Mouse (Mus musculus): ENCODE measurements around the gene AI481877. TPM values are rescaled to one million over a fixed set of nuclear protein-coding genes. Genes with fewer than 3 reads are reported as not detected.

Gene AI481877
- total and polyA plus RNA-seq, 3 experiments: 0.01 TPM; not detected in 2

- H3K27ac ChIP-seq (ENCODE audit: control insufficient read depth, low read depth, low read length): no peak overlapping the region
- TF ChIP-seq MXI1 (IDR thresholded peaks at IDR 0.05; ENCODE audit: low read depth, low read length) (0 out of 2 replicates have a peak, but pooled peaks have one; percentile 40), MAZ (IDR thresholded peaks at IDR 0.05; ENCODE audit: low read depth, low read length) (no peak), CHD1 (IDR thresholded peaks at IDR 0.05; ENCODE audit: low read depth, low read length) (no peak), ETS1 (IDR thresholded peaks at IDR 0.05; ENCODE audit: low read depth, low read length) (0 out of 2 replicates have a peak, but pooled peaks have one; percentile 32), CTCF (IDR thresholded peaks at IDR 0.05 in 2 of 3, conservative IDR thresholded peaks at IDR 0.05 in 1 of 3; ENCODE audit: control insufficient read depth in 1 of 3, insufficient read depth in 1 of 3, low read depth in 2 of 3, low read length in 3 of 3, poor library complexity in 1 of 3, severe bottlenecking in 1 of 3) (peak; percentile 49 to 90 (median 78)), ZC3H11A (IDR thresholded peaks at IDR 0.05; ENCODE audit: low read depth, low read length) (peak; percentile 89), SMC3 (IDR thresholded peaks at IDR 0.05; ENCODE audit: low read depth, low read length) (peak; percentile 91), SIN3A (IDR thresholded peaks at IDR 0.05; ENCODE audit: low read length) (peak; percentile 60; the same call in 1 of the 2 replicates), HCFC1 (IDR thresholded peaks at IDR 0.05; ENCODE audit: low read depth, low read length) (0 out of 2 replicates have a peak, but pooled peaks have one; percentile 23), ZNF384 (IDR thresholded peaks at IDR 0.05; ENCODE audit: low read depth, low read length) (peak; percentile 40; the same call in 1 of the 2 replicates), TAL1 (IDR thresholded peaks at IDR 0.05; ENCODE audit: low read length) (no peak), MYC (IDR thresholded peaks at IDR 0.05; ENCODE audit: low read depth, low read length) (no peak), RAD21 (IDR thresholded peaks at IDR 0.05; ENCODE audit: low read depth, low read length) (peak; percentile 72)
- H3K79me2 ChIP-seq (ENCODE audit: control insufficient read depth, insufficient read depth, low read length, poor library complexity): peaks cover 25% of the 10 kb centered on the region
- peak; percentile 89 for DNase-seq (ENCODE audit: low read depth, low spot score)
- H3K9me3 ChIP-seq (replicated peaks; ENCODE audit: insufficient read depth, low read length): no peaks in the 10 kb centered on the region
- H3K9ac ChIP-seq (ENCODE audit: control insufficient read depth, low read depth, low read length, poor library complexity, severe bottlenecking): no peak overlapping the region
- H3K4me3 ChIP-seq (ENCODE audit: control insufficient read depth in 1 of 2, insufficient read depth in 1 of 2, low read depth in 2 of 2, low read length in 2 of 2): no peak overlapping the region
- no peaks in the 10 kb centered on the region for H3K27me3 ChIP-seq (ENCODE audit: control insufficient read depth in 1 of 2, insufficient read depth in 2 of 2, low read length in 2 of 2)
- peaks cover 0 to 26% of the 10 kb centered on the region in 2 experiments; a peak in 3 of 4 replicates for H3K36me3 ChIP-seq (ENCODE audit: control insufficient read depth in 1 of 2, insufficient read depth in 2 of 2, low read length in 2 of 2)
- peaks cover 11 to 17% of the 10 kb centered on the region in 2 experiments for H3K4me1 ChIP-seq (ENCODE audit: control insufficient read depth in 1 of 2, insufficient read depth in 2 of 2, low read length in 2 of 2)
Observed at GRCm38 (mm10) chr4:59187289-59187688, 48.5 kb upstream of the AI481877 start.

- TF ChIP-seq EP300 (IDR thresholded peaks at IDR 0.05; ENCODE audit: low read depth in 1 of 2, low read length in 2 of 2): peak in 1 of 2 experiments; percentile 65; a peak in 1 of 4 replicates
- peak; percentile 53 for TF ChIP-seq GATA1 (IDR thresholded peaks at IDR 0.05; ENCODE audit: low read depth, low read length)
- TF ChIP-seq ZC3H11A (IDR thresholded peaks at IDR 0.05; ENCODE audit: low read depth, low read length): no peak
- peak; percentile 69; the same call in 1 of the 2 replicates for TF ChIP-seq RCOR1 (IDR thresholded peaks at IDR 0.05; ENCODE audit: low read depth, low read length)
- TF ChIP-seq MYC (IDR thresholded peaks at IDR 0.05; ENCODE audit: low read depth, low read length): no peak
- H3K27me3 ChIP-seq (ENCODE audit: control insufficient read depth in 1 of 2, insufficient read depth in 2 of 2, low read length in 2 of 2): no peaks in the 10 kb centered on the region
- DNase-seq (ENCODE audit: low read depth, low spot score): peak; percentile 55
- peaks cover 0 to 25% of the 10 kb centered on the region in 2 experiments; a peak in 2 of 4 replicates for H3K36me3 ChIP-seq (ENCODE audit: control insufficient read depth in 1 of 2, insufficient read depth in 2 of 2, low read length in 2 of 2)
- peaks cover 13% of the 10 kb centered on the region for H3K79me2 ChIP-seq (ENCODE audit: control insufficient read depth, insufficient read depth, low read length, poor library complexity)
- no peaks in the 10 kb centered on the region for H3K9me3 ChIP-seq (replicated peaks; ENCODE audit: insufficient read depth, low read length)
- H3K4me1 ChIP-seq (ENCODE audit: control insufficient read depth in 1 of 2, insufficient read depth in 2 of 2, low read length in 2 of 2): peaks cover 19% of the 10 kb centered on the region in 2 experiments
- no peak overlapping the region for H3K27ac ChIP-seq (ENCODE audit: control insufficient read depth, low read depth, low read length)
- H3K4me3 ChIP-seq (ENCODE audit: control insufficient read depth in 1 of 2, insufficient read depth in 1 of 2, low read depth in 2 of 2, low read length in 2 of 2): no peak overlapping the region
- H3K9ac ChIP-seq (ENCODE audit: control insufficient read depth, low read depth, low read length, poor library complexity, severe bottlenecking): no peak overlapping the region
Observed at GRCm38 (mm10) chr4:59185671-59186070, 46.9 kb upstream of the AI481877 start.
